Mouse (Mus musculus): ENCODE data around the gene Aicda. TPM values are rescaled to one million over a fixed set of nuclear protein-coding genes. Genes with fewer than 3 reads are reported as not detected.
"Not testable (repeated sequence)": the region's sequence is repeated elsewhere in the genome, so short reads cannot be mapped to it uniquely, and the experiment has no call there.

Aicda gene
- polyA plus RNA-seq, 1 experiment from 2014 or later: 0.99 TPM

DNA sequence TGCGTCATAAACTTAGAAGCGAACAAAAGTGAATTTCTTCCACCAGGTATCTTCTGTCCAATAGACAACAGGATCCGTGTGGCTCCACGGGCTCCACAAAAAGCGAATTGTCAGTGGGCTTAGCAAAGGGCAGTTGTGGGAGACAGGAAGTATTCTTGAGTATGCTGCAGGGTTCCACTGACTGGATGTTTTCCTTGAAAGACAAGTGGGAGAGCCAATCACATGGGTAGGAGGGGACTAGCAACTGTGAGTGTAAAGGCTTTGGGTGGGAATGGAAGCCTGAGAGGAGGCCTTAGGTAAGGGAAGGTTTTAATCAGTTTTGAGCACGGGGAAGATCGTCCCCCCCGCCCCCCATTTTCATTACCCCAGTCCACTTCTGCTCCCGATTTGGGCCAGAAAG lies 31.0 kb upstream of the Aicda start:
- Histone ChIP-seq H3K4me1 (ENCODE audit: control insufficient read depth, insufficient read depth, low read length) (no peaks in the 10 kb centered on the region), H3K27ac (ENCODE audit: low read depth, low read length) (no peak overlapping the region), H3K9me3 (ENCODE audit: control insufficient read depth, low read length) (no peaks in the 10 kb centered on the region), H3K9ac (replicated peaks; ENCODE audit: low read depth, low read length) (no peak overlapping the region), H3K27me3 (ENCODE audit: control insufficient read depth, insufficient read depth, low read length) (no peaks in the 10 kb centered on the region), H3K4me2 (ENCODE audit: low read depth, low read length) (no peak overlapping the region), H3K4me3 (ENCODE audit: low read depth, low read length) (no peak overlapping the region), H3K36me3 (ENCODE audit: control insufficient read depth, insufficient read depth, low read length) (no peaks in the 10 kb centered on the region)
- 78% methylated on average over 9 of the region's 9 CpGs for WGBS
- peak; percentile 87 for ATAC-seq (ENCODE audit: low read depth)

GRCm38 (mm10) chr6:122523289-122523688 lies 30.3 kb upstream of the Aicda start:
- Histone ChIP-seq H3K36me3 (ENCODE audit: control insufficient read depth, insufficient read depth, low read length) (no peaks in the 10 kb centered on the region), H3K27ac (ENCODE audit: low read depth, low read length) (no peak overlapping the region), H3K9me3 (ENCODE audit: control insufficient read depth, low read length) (no peaks in the 10 kb centered on the region), H3K4me2 (ENCODE audit: low read depth, low read length) (no peak overlapping the region), H3K27me3 (ENCODE audit: control insufficient read depth, insufficient read depth, low read length) (no peaks in the 10 kb centered on the region), H3K4me1 (ENCODE audit: control insufficient read depth, insufficient read depth, low read length) (no peaks in the 10 kb centered on the region), H3K9ac (replicated peaks; ENCODE audit: low read depth, low read length) (no peak overlapping the region), H3K4me3 (ENCODE audit: low read depth, low read length) (no peak overlapping the region)
- 82% methylated on average over 8 of the region's 8 CpGs for WGBS
- peak; percentile 14; the same call in 1 of the 2 replicates for ATAC-seq (ENCODE audit: low read depth)

- H3K4me2 ChIP-seq (ENCODE audit: low read depth, low read length): no peak overlapping the region
- no peaks in the 10 kb centered on the region for H3K4me1 ChIP-seq (ENCODE audit: control insufficient read depth, insufficient read depth, low read length)
- WGBS: 66% methylated on average over 12 of the region's 12 CpGs
- no peaks in the 10 kb centered on the region for H3K36me3 ChIP-seq (ENCODE audit: control insufficient read depth, insufficient read depth, low read length)
- no peak for ATAC-seq (ENCODE audit: low read depth)
- H3K9ac ChIP-seq (replicated peaks; ENCODE audit: low read depth, low read length): no peak overlapping the region
- H3K27me3 ChIP-seq (ENCODE audit: control insufficient read depth, insufficient read depth, low read length): no peaks in the 10 kb centered on the region
- H3K27ac ChIP-seq (ENCODE audit: low read depth, low read length): no peak overlapping the region
- H3K4me3 ChIP-seq (ENCODE audit: low read depth, low read length): no peak overlapping the region
- H3K9me3 ChIP-seq (ENCODE audit: control insufficient read depth, low read length): no peaks in the 10 kb centered on the region
Measured at GRCm38 (mm10) chr6:122527596-122527995, 26.0 kb upstream of the Aicda start.

DNA sequence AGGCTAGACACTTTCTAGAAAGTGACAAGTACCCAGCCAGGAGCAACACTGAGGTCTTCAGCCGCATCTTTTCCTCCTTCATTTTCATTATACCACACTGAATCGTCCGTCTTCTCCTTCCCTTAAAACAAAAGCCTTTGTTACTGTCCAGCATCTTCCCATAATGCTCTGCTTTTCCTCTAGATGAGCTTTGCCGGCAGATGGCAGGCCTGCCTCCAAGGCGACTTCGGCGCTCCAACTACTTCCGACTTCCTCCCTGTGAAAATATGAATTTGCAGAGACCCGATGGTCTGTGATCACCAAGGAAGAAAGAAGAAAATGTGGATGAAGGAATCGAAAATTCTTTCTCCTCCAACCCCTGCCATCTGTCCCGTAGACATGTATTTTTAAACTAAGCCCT lies 25.5 kb upstream of the Aicda start:
- 79% methylated on average over 11 of the region's 11 CpGs for WGBS

DNA sequence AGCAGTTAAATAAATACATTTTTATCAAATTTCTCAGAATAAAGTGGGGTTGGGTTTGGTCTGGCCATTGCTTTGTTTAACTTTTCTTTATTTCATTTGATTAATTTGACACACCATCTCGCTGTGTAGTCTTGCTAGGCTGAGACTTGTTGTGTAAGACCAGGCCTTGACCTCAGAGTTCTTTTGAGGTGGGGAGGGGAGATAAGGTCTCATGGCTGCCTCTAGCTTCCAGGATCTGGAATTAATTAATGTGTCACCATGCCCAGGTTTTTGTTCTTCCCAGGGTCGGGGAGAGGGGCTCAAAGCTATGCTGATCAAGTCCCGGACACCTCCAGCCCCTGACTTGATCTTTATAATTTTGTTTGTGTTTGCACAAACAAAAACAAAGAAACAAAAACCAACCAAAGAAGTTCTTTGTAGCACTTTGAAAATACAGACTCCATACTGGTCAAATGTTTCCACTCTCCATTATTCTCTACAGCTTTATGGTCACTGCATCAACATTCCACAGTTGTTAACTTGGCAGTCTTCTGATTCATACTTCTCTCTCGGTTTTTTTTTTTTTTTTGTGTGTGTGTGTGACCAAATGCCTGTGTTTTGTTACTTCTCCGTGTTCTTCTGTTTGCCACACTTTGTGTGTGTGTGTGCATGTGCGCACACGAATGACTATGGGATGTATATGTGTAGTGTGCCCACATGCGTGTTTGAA lies 22.0 kb upstream of the Aicda start:
- no peak overlapping the region for H3K4me2 ChIP-seq (ENCODE audit: low read depth, low read length)
- no peaks in the 10 kb centered on the region for H3K27me3 ChIP-seq (ENCODE audit: control insufficient read depth, insufficient read depth, low read length)
- H3K36me3 ChIP-seq (ENCODE audit: control insufficient read depth, insufficient read depth, low read length): no peaks in the 10 kb centered on the region
- no peaks in the 10 kb centered on the region for H3K9me3 ChIP-seq (ENCODE audit: control insufficient read depth, low read length)
- 73% methylated on average over 8 of the region's 8 CpGs for WGBS
- H3K4me1 ChIP-seq (ENCODE audit: control insufficient read depth, insufficient read depth, low read length): no peaks in the 10 kb centered on the region
- H3K9ac ChIP-seq (replicated peaks; ENCODE audit: low read depth, low read length): no peak overlapping the region
- ATAC-seq (ENCODE audit: low read depth): no peak
- no peak overlapping the region for H3K27ac ChIP-seq (ENCODE audit: low read depth, low read length)
- no peak overlapping the region for H3K4me3 ChIP-seq (ENCODE audit: low read depth, low read length)

More for the DNA sequence above, 25.5 kb upstream of the Aicda start:
- Histone ChIP-seq H3K9me3 (ENCODE audit: control insufficient read depth, low read length) (no peaks in the 10 kb centered on the region), H3K9ac (replicated peaks; ENCODE audit: low read depth, low read length) (no peak overlapping the region), H3K4me3 (ENCODE audit: low read depth, low read length) (no peak overlapping the region), H3K27ac (ENCODE audit: low read depth, low read length) (no peak overlapping the region), H3K27me3 (ENCODE audit: control insufficient read depth, insufficient read depth, low read length) (no peaks in the 10 kb centered on the region), H3K36me3 (ENCODE audit: control insufficient read depth, insufficient read depth, low read length) (no peaks in the 10 kb centered on the region), H3K4me2 (ENCODE audit: low read depth, low read length) (no peak overlapping the region), H3K4me1 (ENCODE audit: control insufficient read depth, insufficient read depth, low read length) (no peaks in the 10 kb centered on the region)
- ATAC-seq (ENCODE audit: low read depth): no peak

GRCm38 (mm10) chr6:122532883-122533302 lies 20.7 kb upstream of the Aicda start:
- peak; percentile 21; the same call in 1 of the 2 replicates for ATAC-seq (ENCODE audit: low read depth)
- no peaks in the 10 kb centered on the region for H3K9me3 ChIP-seq (ENCODE audit: control insufficient read depth, low read length)
- H3K36me3 ChIP-seq (ENCODE audit: control insufficient read depth, insufficient read depth, low read length): no peaks in the 10 kb centered on the region
- H3K4me2 ChIP-seq (ENCODE audit: low read depth, low read length): peak overlapping the region; percentile 28; the same call in 1 of the 2 replicates
- no peaks in the 10 kb centered on the region for H3K27me3 ChIP-seq (ENCODE audit: control insufficient read depth, insufficient read depth, low read length)
- no peaks in the 10 kb centered on the region for H3K4me1 ChIP-seq (ENCODE audit: control insufficient read depth, insufficient read depth, low read length)
- no peak overlapping the region for H3K27ac ChIP-seq (ENCODE audit: low read depth, low read length)
- no peak overlapping the region for H3K4me3 ChIP-seq (ENCODE audit: low read depth, low read length)
- H3K9ac ChIP-seq (replicated peaks; ENCODE audit: low read depth, low read length): no peak overlapping the region
- 7% methylated on average over 4 of the region's 4 CpGs for WGBS

- H3K9ac ChIP-seq (replicated peaks; ENCODE audit: low read depth, low read length): no peak overlapping the region
- no peak overlapping the region for H3K27ac ChIP-seq (ENCODE audit: low read depth, low read length)
- H3K4me1 ChIP-seq (ENCODE audit: control insufficient read depth, insufficient read depth, low read length): no peaks in the 10 kb centered on the region
- 43% methylated on average over 3 of the region's 3 CpGs for WGBS
- ATAC-seq (ENCODE audit: low read depth): no peak
- H3K27me3 ChIP-seq (ENCODE audit: control insufficient read depth, insufficient read depth, low read length): no peaks in the 10 kb centered on the region
- no peaks in the 10 kb centered on the region for H3K36me3 ChIP-seq (ENCODE audit: control insufficient read depth, insufficient read depth, low read length)
- no peak overlapping the region for H3K4me2 ChIP-seq (ENCODE audit: low read depth, low read length)
- H3K4me3 ChIP-seq (ENCODE audit: low read depth, low read length): no peak overlapping the region
- H3K9me3 ChIP-seq (ENCODE audit: control insufficient read depth, low read length): no peaks in the 10 kb centered on the region
Measured at GRCm38 (mm10) chr6:122534032-122534431, 19.6 kb upstream of the Aicda start.

DNA sequence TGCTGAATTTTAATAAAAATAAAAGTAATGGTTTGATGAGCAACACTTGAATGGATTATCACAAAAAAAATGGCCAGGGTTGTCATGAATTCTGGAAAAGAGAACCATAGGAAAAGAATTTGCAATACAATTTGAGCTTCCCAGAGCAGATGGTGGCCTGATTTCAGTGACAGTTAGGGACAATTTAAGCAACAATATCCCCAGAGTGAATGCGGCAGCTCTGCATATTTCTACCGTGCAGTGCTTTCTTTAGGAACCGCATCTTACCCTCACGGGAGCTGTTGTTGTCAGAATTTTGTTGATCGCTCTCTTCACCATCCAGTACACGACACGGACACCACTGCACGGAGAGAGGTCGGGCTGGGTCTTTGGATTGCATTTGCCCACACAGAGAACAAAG lies 14.0 kb upstream of the Aicda start:
- Histone ChIP-seq H3K27me3 (ENCODE audit: control insufficient read depth, insufficient read depth, low read length) (no peaks in the 10 kb centered on the region), H3K27ac (ENCODE audit: low read depth, low read length) (no peak overlapping the region), H3K4me2 (ENCODE audit: low read depth, low read length) (no peak overlapping the region), H3K4me1 (ENCODE audit: control insufficient read depth, insufficient read depth, low read length) (no peaks in the 10 kb centered on the region), H3K4me3 (ENCODE audit: low read depth, low read length) (no peak overlapping the region), H3K36me3 (ENCODE audit: control insufficient read depth, insufficient read depth, low read length) (no peaks in the 10 kb centered on the region), H3K9ac (replicated peaks; ENCODE audit: low read depth, low read length) (no peak overlapping the region), H3K9me3 (ENCODE audit: control insufficient read depth, low read length) (no peaks in the 10 kb centered on the region)
- 65% methylated on average over 9 of the region's 9 CpGs for WGBS
- no peak for ATAC-seq (ENCODE audit: low read depth)

- not testable (repeated sequence) for H3K27ac ChIP-seq (ENCODE audit: low read depth, low read length); H3K27me3 ChIP-seq (ENCODE audit: control insufficient read depth, insufficient read depth, low read length); H3K9ac ChIP-seq (replicated peaks; ENCODE audit: low read depth, low read length); ATAC-seq (ENCODE audit: low read depth); H3K4me1 ChIP-seq (ENCODE audit: control insufficient read depth, insufficient read depth, low read length); H3K9me3 ChIP-seq (ENCODE audit: control insufficient read depth, low read length); H3K4me3 ChIP-seq (ENCODE audit: low read depth, low read length); H3K4me2 ChIP-seq (ENCODE audit: low read depth, low read length); H3K36me3 ChIP-seq (ENCODE audit: control insufficient read depth, insufficient read depth, low read length)
- 75% methylated on average over 5 of the region's 5 CpGs for WGBS
Measured at GRCm38 (mm10) chr6:122542459-122542858, 11.1 kb upstream of the Aicda start.

All from neural tube, embryonic 14.5 days (tissue).